Mouse (Mus musculus) layer of hippocampus, adult 8-10 months (tissue): ENCODE results near the gene Raf1. TPM values are rescaled to one million over a fixed set of nuclear protein-coding genes. Genes with fewer than 3 reads are reported as not detected.

Experiments used
- DNase-seq, 2 experiments: peaks; one replicate each; pipeline ENCODE4 v3.0.0; 2022; ENCODE audit warnings: low spot score in 2 of 2
- total RNA-seq, 4 experiments: library from RNA; stranded (reverse); gene quantifications; 2 replicates each; pipeline ENCODE4 v1.2.4; 2022

Raf1 gene
- total RNA-seq, 4 experiments from 2014 or later = 78.9 to 102 (median 84.5) TPM

DNA sequence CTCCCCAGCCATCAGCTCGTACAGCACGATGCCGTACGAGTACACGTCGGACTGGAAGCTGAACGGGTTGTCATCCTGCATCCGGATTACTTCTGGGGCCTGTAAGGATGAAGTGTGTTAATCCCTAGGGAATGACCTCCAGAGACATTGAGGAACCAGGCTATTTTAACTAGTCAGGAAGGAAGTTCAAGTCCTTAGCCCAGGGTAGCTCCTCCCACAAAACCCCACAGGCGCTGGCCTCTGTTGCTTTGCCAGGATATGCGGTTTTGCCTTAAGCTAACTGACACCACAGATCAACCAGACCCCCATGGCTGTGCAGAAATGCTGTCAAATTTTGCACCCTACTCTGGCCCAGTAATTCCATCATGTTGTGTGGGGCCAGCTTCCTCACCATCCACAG lies 56.6 kb downstream of the Raf1 start:
- DNase-seq = no peak

DNA sequence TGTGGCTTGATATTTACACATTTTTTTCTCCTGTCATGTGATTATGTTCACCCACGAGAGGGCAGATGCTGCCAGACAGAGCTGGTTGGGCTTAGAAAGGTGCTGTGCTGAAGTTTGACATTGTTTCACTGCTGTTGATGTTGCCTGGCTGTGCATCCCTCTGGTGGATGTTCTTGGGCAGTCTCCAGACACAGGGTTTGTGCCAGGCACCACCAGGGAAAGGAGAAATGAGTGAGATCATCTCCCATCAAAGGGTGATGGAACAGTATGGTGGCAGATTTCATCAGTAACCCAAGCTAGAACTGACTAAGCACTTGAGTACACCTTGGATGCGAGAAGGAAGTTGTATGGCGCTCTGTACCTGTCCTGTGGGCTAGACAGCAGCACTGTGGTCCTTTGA lies 60.5 kb downstream of the Raf1 start:
- DNase-seq = no peak

- DNase-seq = no peak
These were observed 62.6 kb downstream of the Raf1 start for GRCm38 (mm10) chr6:115613793-115614192.

DNA sequence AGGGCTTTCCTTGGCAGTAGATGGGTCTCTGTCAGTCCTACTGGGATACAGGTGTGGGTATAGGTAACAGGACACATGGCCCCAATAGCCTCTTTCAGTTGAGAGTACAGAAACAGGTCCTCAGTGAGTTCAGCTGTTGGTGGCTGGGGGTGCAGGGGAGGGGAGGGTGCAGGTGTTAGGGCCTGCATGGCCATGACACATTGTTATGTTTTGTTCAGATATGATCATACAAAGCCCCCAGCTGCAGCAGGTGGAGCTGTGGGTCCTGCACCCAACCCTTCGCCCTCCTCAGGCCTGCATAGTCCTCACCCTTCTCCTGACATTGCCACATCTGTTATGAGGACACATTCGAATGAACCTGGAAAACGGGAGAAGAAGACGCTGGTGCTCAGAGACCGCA lies 66.1 kb downstream of the Raf1 start:
- DNase-seq = no peak

DNA sequence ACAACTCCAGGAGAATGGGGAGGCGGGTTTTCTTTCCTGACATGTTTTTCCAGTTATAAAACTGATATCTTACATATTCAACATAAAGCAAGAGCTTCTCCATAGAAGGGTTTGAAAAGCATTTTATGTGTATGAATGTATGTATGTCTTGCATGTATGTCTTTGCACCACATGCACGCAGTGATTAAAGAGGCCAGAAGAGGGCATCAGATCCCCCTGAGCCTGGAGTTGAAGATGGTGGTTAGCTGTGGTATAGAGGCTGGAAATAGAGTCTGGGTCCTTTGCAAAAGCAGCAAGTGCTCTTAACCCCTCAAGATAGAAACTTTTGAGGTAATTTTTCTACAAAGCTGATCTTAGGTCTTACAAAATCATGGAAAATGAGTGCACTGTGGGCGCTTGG lies 67.3 kb downstream of the Raf1 start:
- DNase-seq = no peak

DNA sequence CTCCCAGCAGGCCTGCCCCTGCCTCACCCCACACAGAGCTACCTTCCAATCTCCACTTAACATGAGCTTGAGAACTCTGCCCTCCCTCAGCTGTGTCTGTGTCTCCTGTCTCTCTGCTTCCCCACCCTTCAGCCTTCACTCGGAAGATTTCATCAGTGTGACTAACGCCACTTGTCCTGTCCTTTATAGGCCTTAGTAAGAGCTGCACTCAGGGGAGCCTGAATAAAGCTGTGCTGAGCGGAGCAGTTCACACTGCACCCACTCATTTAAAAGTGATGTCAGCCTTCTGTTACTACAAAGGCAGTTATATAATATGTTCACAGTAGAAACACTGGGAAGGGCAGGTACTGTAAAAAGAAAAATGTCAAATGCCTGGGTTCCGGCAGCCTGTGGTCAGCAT lies 69.0 kb downstream of the Raf1 start:
- peak; percentile 47 to 52 for DNase-seq

GRCm38 (mm10) chr6:115606461-115606860 lies 70.0 kb downstream of the Raf1 start:
- DNase-seq = no peak

- DNase-seq = peak; percentile 50 to 79
These were observed 74.5 kb downstream of the Raf1 start, which contains the start of gene Mkrn2 for GRCm38 (mm10) chr6:115601715-115602523. Gene Mkrn2, plus strand, starts transcription at chr6:115601902.

GRCm38 (mm10) chr6:115601322-115601714 lies 75.1 kb downstream of the Raf1 start:
- no peak for DNase-seq

DNA sequence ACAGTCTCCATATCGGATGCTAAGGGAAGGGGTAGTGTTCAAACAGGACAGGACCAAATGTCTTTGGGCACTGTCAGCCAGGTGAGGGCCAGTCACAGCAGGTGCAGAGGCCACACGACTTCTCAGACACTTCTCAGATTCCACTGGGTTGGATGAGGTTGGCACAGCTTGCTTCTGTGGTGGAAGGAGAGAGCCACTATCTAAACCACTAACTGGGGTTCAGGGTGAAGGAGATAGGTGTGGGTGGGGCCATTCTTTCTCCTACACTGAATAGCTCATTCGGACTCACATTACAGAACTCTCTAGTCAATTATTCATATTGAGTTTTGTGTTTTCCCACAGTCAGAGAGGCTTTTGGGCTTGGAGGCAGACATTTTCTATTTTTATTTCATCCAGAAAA lies 80.8 kb downstream of the Raf1 start:
- DNase-seq = no peak

DNA sequence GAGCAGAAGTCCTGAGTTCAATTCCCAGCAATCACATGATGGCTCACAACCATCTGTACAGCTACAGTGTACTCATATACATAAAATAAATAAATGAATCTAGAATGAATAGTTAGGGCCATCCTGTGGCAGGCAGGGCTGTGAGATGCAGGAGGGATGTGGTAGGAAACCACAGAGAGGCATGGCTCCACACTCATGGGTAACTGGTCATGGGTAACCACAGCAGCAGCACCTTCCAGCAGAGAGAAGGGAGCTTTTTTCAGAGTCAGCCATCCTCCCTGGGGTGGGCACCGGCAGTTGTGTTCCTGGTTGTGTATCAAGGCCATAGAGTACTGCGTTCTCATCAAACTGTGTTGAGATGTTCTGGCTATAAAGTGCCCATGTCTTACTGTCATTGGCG lies 82.0 kb downstream of the Raf1 start:
- no peak for DNase-seq

- no peak for DNase-seq
These were observed 83.2 kb downstream of the Raf1 start for GRCm38 (mm10) chr6:115593252-115593651.

DNA sequence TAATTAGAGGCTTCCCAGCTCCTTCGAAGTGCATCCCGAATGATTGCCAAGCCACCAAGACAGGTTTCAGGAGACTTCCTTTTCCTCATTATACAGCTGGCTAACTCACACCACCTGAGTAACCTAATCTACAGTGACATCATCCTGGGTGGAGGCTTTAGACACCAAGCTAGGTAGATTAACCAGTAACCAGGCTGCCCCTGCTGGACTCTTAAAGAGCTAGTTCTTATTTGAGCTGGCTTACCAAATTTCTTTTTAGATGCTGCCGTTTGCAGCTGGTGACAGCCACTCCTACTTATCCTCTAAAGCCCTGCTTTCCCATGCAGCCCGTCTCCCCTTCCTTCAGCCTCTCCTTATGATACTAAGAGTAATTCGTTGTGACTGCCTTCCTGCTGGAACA lies 84.0 kb downstream of the Raf1 start, which contains the start of gene Mkrn2os:
Gene Mkrn2os, minus strand, starts transcription at position 119 of the 400 bp plus-strand sequence.
- DNase-seq = no peak

- no peak for DNase-seq
These were observed 84.6 kb downstream of the Raf1 start for GRCm38 (mm10) chr6:115591692-115592359.

DNA sequence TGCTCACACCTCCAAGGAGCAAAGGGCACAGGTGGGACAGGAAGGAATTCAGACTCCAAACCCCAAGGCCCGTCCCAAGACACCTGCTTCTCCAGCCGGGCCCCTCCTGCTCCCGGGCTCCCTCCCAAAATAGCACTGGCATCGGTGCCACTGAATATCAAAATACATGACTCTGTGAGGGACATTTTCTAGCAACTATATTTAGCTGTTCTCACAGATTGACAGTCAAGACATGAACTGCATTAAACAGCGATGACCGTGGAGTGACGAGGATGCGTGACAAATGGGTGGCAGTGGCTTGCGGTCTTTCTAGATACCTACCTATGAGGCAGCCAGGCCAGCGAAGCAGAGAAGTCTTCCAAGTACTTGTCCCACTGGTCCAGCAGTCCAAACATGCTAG lies 90.1 kb downstream of the Raf1 start:
- DNase-seq = no peak

DNA sequence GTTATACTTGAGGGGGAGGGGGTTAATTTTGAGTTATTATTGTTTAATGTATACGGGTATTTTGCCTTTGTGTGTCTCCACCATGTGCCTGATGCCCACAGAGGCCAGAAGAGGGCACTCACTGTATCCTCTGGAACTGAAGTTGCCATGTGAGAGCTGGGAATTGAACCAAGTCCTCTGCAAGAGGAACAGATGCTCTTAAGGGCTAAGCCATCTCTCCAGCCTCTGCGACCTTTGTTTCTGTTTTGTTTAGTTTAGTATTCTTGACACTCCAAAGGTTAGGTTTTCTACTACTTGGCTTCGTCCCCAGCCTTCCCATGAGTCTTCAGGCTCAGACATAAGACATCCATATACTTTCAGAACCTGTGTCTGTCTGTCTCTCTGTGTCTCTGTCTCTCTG lies 92.3 kb downstream of the Raf1 start:
- no peak for DNase-seq

- DNase-seq = no peak
These were observed 92.9 kb downstream of the Raf1 start for GRCm38 (mm10) chr6:115583430-115584125.

- DNase-seq = no peak
These were observed 93.9 kb downstream of the Raf1 start for GRCm38 (mm10) chr6:115582328-115583115.

- no peak for DNase-seq
These were observed 95.6 kb downstream of the Raf1 start for GRCm38 (mm10) chr6:115580810-115581209.

DNA sequence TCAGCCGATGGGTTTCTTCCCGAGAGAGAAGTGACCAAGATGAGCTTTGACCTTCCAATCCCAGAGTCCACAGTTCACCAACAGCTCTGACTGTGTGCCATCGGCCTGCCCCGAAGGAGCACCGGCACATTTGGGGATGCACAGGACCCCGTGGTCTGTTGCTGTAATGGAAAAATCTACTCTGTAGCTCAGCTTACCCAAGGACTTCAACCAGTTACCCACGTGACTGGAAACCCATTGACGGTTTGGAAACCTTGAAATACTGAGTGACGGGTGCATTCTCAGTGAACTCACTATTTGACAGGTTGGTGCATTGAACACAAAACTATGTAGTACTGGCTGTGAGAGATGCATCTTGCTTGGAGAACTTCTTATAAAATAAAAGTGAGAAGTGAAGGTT lies 98.5 kb downstream of the Raf1 start:
- DNase-seq = no peak

DNA sequence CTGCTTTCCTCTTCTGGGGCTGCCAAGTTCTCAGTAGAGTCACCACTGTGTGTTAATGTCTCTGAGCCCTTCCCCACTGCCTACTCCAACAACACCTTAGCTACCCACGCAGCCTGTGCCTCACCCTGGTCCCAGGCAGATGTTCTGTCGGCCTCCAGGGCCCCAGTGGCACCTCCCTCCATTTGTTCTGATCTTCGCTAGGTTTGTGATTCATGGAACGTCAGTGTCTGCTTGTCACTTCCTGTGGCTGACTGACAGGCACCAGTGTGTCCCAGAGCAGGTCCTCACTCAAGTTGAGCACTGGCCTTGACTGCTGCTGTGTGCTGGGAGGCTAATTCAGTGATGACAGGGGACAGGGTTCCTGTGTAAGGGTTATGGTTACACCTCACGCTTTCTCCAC lies 99.0 kb downstream of the Raf1 start:
- no peak for DNase-seq
